Mouse (Mus musculus) limb, embryonic 14.5 days (tissue): ENCODE data around the gene Zcchc8. TPM values are rescaled to one million over a fixed set of nuclear protein-coding genes. Genes with fewer than 3 reads are reported as not detected.

ENCODE experiments used
- ATAC-seq: fragments of 200-750 bp; cut with Nextera tagmentation; 2 replicates; pipeline ENCODE4 v1.8.0; 2017; ENCODE audit warnings: low read depth, moderate number of reproducible peaks, moderate TSS enrichment; ENCODE audit not compliant: low FRiP score
- DNase-seq: peaks from one replicate; pipeline ENCODE4 v3.0.0-alpha.2; 2015; ENCODE audit warnings: low spot score
- H3K27ac ChIP-seq: fragments of 300-500 bp; sonication (generic); replicated peaks from 2 replicates; pipeline ENCODE4 v1.5.1; 2014; ENCODE audit warnings: low read depth, mild to moderate bottlenecking, low read length, moderate library complexity, mixed read lengths
- H3K27me3 ChIP-seq: fragments of 300-500 bp; sonication (generic); 2 replicates; pipeline ENCODE4 v1.6.1; 2014; ENCODE audit warnings: low read length, mixed read lengths; ENCODE audit not compliant: control insufficient read depth, insufficient read depth
- H3K36me3 ChIP-seq: fragments of 300-500 bp; sonication (generic); 2 replicates; pipeline ENCODE4 v1.6.1; 2014; ENCODE audit warnings: mild to moderate bottlenecking, low read length, moderate library complexity, mixed read lengths; ENCODE audit not compliant: control insufficient read depth, insufficient read depth
- H3K4me1 ChIP-seq: fragments of 300-500 bp; sonication (generic); 2 replicates; pipeline ENCODE4 v1.6.1; 2014; ENCODE audit warnings: antibody characterized with exemption, low read length, mixed read lengths; ENCODE audit not compliant: control insufficient read depth, insufficient read depth
- H3K4me2 ChIP-seq: fragments of 300-500 bp; sonication (generic); replicated peaks from 2 replicates; pipeline ENCODE4 v1.6.1; 2014; ENCODE audit warnings: low read depth, mild to moderate bottlenecking, low read length, moderate library complexity; ENCODE audit not compliant: severe bottlenecking
- H3K4me3 ChIP-seq: fragments of 300-500 bp; sonication (generic); replicated peaks from 2 replicates; pipeline ENCODE4 v1.5.1; 2014; ENCODE audit warnings: low read length
- H3K9ac ChIP-seq: fragments of 300-500 bp; sonication (generic); 2 replicates; pipeline ENCODE4 v1.6.1; 2014; ENCODE audit warnings: mild to moderate bottlenecking, low read depth, low read length, moderate library complexity; ENCODE audit not compliant: severe bottlenecking
- H3K9me3 ChIP-seq: fragments of 300-500 bp; sonication (generic); 2 replicates; pipeline ENCODE4 v1.6.1; 2016; ENCODE audit warnings: low read length; ENCODE audit not compliant: control insufficient read depth
- POLR2A ChIP-seq: fragments of 200-500 bp; IDR thresholded peaks from 2 replicates; pipeline ENCODE4 v1.8.0; 2012; ENCODE audit warnings: inconsistent platforms, mild to moderate bottlenecking, moderate library complexity, borderline replicate concordance; ENCODE audit not compliant: insufficient read depth, insufficient read length; ENCODE audit errors: extremely low read depth
- WGBS: fragments of 180-500 bp; shearing (Covaris S2); extraction: QIAGEN DNeasy Blood & Tissue Kit; methylation state at CpG from one replicate; pipeline ENCODE4 v1.1.7; 2014; 5-methylcytosine and 5-hydroxymethylcytosine counted together
- polyA plus RNA-seq, 2 experiments: library from polyadenylated mRNA; depleted of rRNA in 1 of 2; stranded (reverse) in 1 of 2; unstranded in 1 of 2; fragments of >200 nt; fragmentation: Nextera tagmentation in 1 of 2; extraction: Ambion mirVana in 1 of 2; gene quantifications; 2 replicates each; pipeline versions ENCODE4 v1.2.1 to v1.2.3; 2012 to 2014

Zcchc8 gene
- polyA plus RNA-seq, 2 experiments, result 70.9 to 84.5 TPM

- Histone ChIP-seq H3K27me3 (no peaks in the 10 kb centered on the region), H3K27ac (no peak overlapping the region), H3K4me2 (no peak overlapping the region), H3K9me3 (no peaks in the 10 kb centered on the region), H3K36me3 (peaks cover 29% of the 10 kb centered on the region), H3K4me1 (no peaks in the 10 kb centered on the region), H3K9ac (no peak overlapping the region), H3K4me3 (no peak overlapping the region)
- DNase-seq (no peak), ATAC-seq (no peak)
- 87% methylated on average over 10 of the region's 11 CpGs for WGBS
- no peak for TF ChIP-seq POLR2A
Measured at GRCm38 (mm10) chr5:123653287-123653801, 67.6 kb downstream of the Zcchc8 start.

DNA sequence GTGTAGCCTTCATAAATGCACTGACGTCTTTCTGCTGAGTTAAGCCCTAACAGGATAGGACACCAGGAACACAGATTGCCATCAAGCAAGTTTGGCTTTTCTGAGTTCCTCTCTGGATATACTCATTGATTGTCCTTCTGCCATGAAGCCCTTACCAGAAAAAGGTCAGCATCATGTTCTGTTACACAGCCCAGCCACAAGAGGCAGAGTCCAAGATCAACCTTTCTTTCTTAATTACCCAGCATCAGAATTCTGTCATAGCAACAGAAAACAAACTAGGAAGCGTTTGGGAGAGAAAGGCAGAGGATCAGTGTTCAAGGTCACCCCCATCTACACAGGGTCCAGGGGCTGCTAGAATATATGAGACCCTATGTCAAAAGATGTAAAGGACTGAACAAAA is 70.1 kb downstream of the Zcchc8 start:
- H3K4me3 ChIP-seq, result no peak overlapping the region
- no peaks in the 10 kb centered on the region for H3K4me1 ChIP-seq
- no peaks in the 10 kb centered on the region for H3K27me3 ChIP-seq
- ATAC-seq (no peak), DNase-seq (no peak)
- no peaks in the 10 kb centered on the region for H3K9me3 ChIP-seq
- H3K36me3 ChIP-seq, result peaks cover 48% of the 10 kb centered on the region
- H3K9ac ChIP-seq, result no peak overlapping the region
- H3K4me2 ChIP-seq, result no peak overlapping the region
- WGBS, result 65% methylated on average over 2 of the region's 2 CpGs
- H3K27ac ChIP-seq, result no peak overlapping the region
- TF ChIP-seq POLR2A, result no peak

Other genes starting within 250 kb of the Zcchc8 start
- not detected in 2 replicates for gene Lrrc43, start 231.8 kb downstream of the Zcchc8 start, polyA plus RNA-seq (2012; rRNA removed)
- not detected in 2 replicates for gene Lrrc43, start 231.8 kb downstream of the Zcchc8 start, polyA plus RNA-seq (2014; fragmentation: Nextera tagmentation; extraction: Ambion mirVana)
- not detected in 2 replicates for gene Il31, start 231.6 kb downstream of the Zcchc8 start, polyA plus RNA-seq (2012; rRNA removed)
- not detected in 2 replicates for gene Il31, start 231.6 kb downstream of the Zcchc8 start, polyA plus RNA-seq (2014; fragmentation: Nextera tagmentation; extraction: Ambion mirVana)
- gene B3gnt4, start 210.6 kb downstream of the Zcchc8 start, polyA plus RNA-seq (2012; rRNA removed), result 1.8 and 2.0 TPM in 2 replicates
- 0.34 and 1.2 TPM in 2 replicates for gene B3gnt4, start 210.6 kb downstream of the Zcchc8 start, polyA plus RNA-seq (2014; fragmentation: Nextera tagmentation; extraction: Ambion mirVana)
- 85.2 and 92.3 TPM in 2 replicates for gene Diablo, start 196.9 kb downstream of the Zcchc8 start, polyA plus RNA-seq (2012; rRNA removed)
- 97.4 and 107 TPM in 2 replicates for gene Diablo, start 196.9 kb downstream of the Zcchc8 start, polyA plus RNA-seq (2014; fragmentation: Nextera tagmentation; extraction: Ambion mirVana)
- 3.9 and 6.1 TPM in 2 replicates for gene Gm49027, start 195.6 kb downstream of the Zcchc8 start, polyA plus RNA-seq (2012; rRNA removed)
- gene Gm49027, start 195.6 kb downstream of the Zcchc8 start, polyA plus RNA-seq (2014; fragmentation: Nextera tagmentation; extraction: Ambion mirVana), result 0.41 and 0.55 TPM in 2 replicates
- gene Vps33a, start 148.1 kb downstream of the Zcchc8 start, polyA plus RNA-seq (2012; rRNA removed), result 21.4 and 22.3 TPM in 2 replicates
- 31.0 and 33.3 TPM in 2 replicates for gene Vps33a, start 148.1 kb downstream of the Zcchc8 start, polyA plus RNA-seq (2014; fragmentation: Nextera tagmentation; extraction: Ambion mirVana)
- gene Clip1, start 36.5 kb downstream of the Zcchc8 start, polyA plus RNA-seq (2012; rRNA removed), result 33.4 and 33.7 TPM in 2 replicates
- gene Clip1, start 36.5 kb downstream of the Zcchc8 start, polyA plus RNA-seq (2014; fragmentation: Nextera tagmentation; extraction: Ambion mirVana), result 35.2 and 37.1 TPM in 2 replicates
- gene Rsrc2, start 28.3 kb upstream of the Zcchc8 start, polyA plus RNA-seq (2012; rRNA removed), result 76.3 and 120 TPM in 2 replicates
- gene Rsrc2, start 28.3 kb upstream of the Zcchc8 start, polyA plus RNA-seq (2014; fragmentation: Nextera tagmentation; extraction: Ambion mirVana), result 113 and 124 TPM in 2 replicates
- gene Kntc1, start 28.6 kb upstream of the Zcchc8 start, polyA plus RNA-seq (2012; rRNA removed), result 30.6 and 31.2 TPM in 2 replicates
- 26.0 and 30.2 TPM in 2 replicates for gene Kntc1, start 28.6 kb upstream of the Zcchc8 start, polyA plus RNA-seq (2014; fragmentation: Nextera tagmentation; extraction: Ambion mirVana)
- gene Hcar2, start 144.4 kb upstream of the Zcchc8 start, polyA plus RNA-seq (2012; rRNA removed), result 1.8 and 2.5 TPM in 2 replicates
- gene Hcar2, start 144.4 kb upstream of the Zcchc8 start, polyA plus RNA-seq (2014; fragmentation: Nextera tagmentation; extraction: Ambion mirVana), result 2.4 and 4.2 TPM in 2 replicates
- 0.52 and 0.72 TPM in 2 replicates for gene Hcar1, start 158.9 kb upstream of the Zcchc8 start, polyA plus RNA-seq (2012; rRNA removed)
- 0.21 and 0.30 TPM in 2 replicates for gene Hcar1, start 158.9 kb upstream of the Zcchc8 start, polyA plus RNA-seq (2014; fragmentation: Nextera tagmentation; extraction: Ambion mirVana)
- 33.1 and 64.5 TPM in 2 replicates for gene Denr, start 186.1 kb upstream of the Zcchc8 start, polyA plus RNA-seq (2012; rRNA removed)
- 121 and 126 TPM in 2 replicates for gene Denr, start 186.1 kb upstream of the Zcchc8 start, polyA plus RNA-seq (2014; fragmentation: Nextera tagmentation; extraction: Ambion mirVana)
- gene Gm43518, start 206.3 kb upstream of the Zcchc8 start, polyA plus RNA-seq (2012; rRNA removed), result 0.90 and 2.1 TPM in 2 replicates
- gene Gm43518, start 206.3 kb upstream of the Zcchc8 start, polyA plus RNA-seq (2014; fragmentation: Nextera tagmentation; extraction: Ambion mirVana), result 2.2 and 2.4 TPM in 2 replicates
- 9.2 and 9.5 TPM in 2 replicates for gene Ccdc62, start 209.6 kb upstream of the Zcchc8 start, polyA plus RNA-seq (2012; rRNA removed)
- 4.0 and 6.6 TPM in 2 replicates for gene Ccdc62, start 209.6 kb upstream of the Zcchc8 start, polyA plus RNA-seq (2014; fragmentation: Nextera tagmentation; extraction: Ambion mirVana)